Mouse (Mus musculus) frontal cortex, postnatal 36 days (tissue): Measurements from ENCODE around the gene Slfn3.
"Not testable (repeated sequence)": the region's sequence is repeated elsewhere in the genome, so short reads cannot be mapped to it uniquely, and the experiment has no call there.

Source experiments
- DNase-seq, 2 experiments: peaks; one replicate each; pipeline ENCODE4 v3.0.0; 2022; ENCODE audit warnings: low spot score in 2 of 2

The Slfn3 gene

GRCm38 (mm10) chr11:83191134-83191893 lies at the start of gene Slfn3:
Gene Slfn3, plus strand, starts transcription at chr11:83191330.
- no peak for DNase-seq

GRCm38 (mm10) chr11:83148939-83149338 lies 42.2 kb upstream of the Slfn3 start:
- DNase-seq = not testable (repeated sequence)

- no peak for DNase-seq
These were observed 16.1 kb upstream of the Slfn3 start, which contains the start of gene Slfn4 for GRCm38 (mm10) chr11:83174948-83175539. Gene Slfn4, plus strand, starts transcription at chr11:83175186.

- peak in 1 of 2 experiments; percentile 7 for DNase-seq
These were observed 871 bp downstream of the Slfn3 start for GRCm38 (mm10) chr11:83192001-83192400.

- no peak for DNase-seq
These were observed 13.9 kb downstream of the Slfn3 start for GRCm38 (mm10) chr11:83205002-83205401.

- no peak for DNase-seq
These were observed 25.0 kb downstream of the Slfn3 start for GRCm38 (mm10) chr11:83216119-83216518.

- DNase-seq = no peak
These were observed 30.3 kb downstream of the Slfn3 start for GRCm38 (mm10) chr11:83221328-83221877.

GRCm38 (mm10) chr11:83223367-83223766 lies 32.2 kb downstream of the Slfn3 start:
- no peak for DNase-seq

GRCm38 (mm10) chr11:83223793-83224192 lies 32.7 kb downstream of the Slfn3 start:
- DNase-seq = not testable (repeated sequence)

GRCm38 (mm10) chr11:83224217-83224616 lies 33.1 kb downstream of the Slfn3 start:
- no peak for DNase-seq

- DNase-seq = no peak
These were observed 33.6 kb downstream of the Slfn3 start for GRCm38 (mm10) chr11:83224750-83225149.

GRCm38 (mm10) chr11:83225371-83225960 lies 34.3 kb downstream of the Slfn3 start:
- no peak for DNase-seq

GRCm38 (mm10) chr11:83227926-83228723 lies 37.0 kb downstream of the Slfn3 start:
- no peak for DNase-seq

GRCm38 (mm10) chr11:83230966-83231365 lies 39.8 kb downstream of the Slfn3 start:
- DNase-seq = no peak

GRCm38 (mm10) chr11:83233621-83234020 lies 42.5 kb downstream of the Slfn3 start:
- not testable (repeated sequence) for DNase-seq

- DNase-seq = not testable (repeated sequence)
These were observed 46.3 kb downstream of the Slfn3 start for GRCm38 (mm10) chr11:83237390-83237789.

GRCm38 (mm10) chr11:83238389-83238788 lies 47.3 kb downstream of the Slfn3 start:
- no peak for DNase-seq

- DNase-seq = no peak
These were observed 48.7 kb downstream of the Slfn3 start for GRCm38 (mm10) chr11:83239811-83240210.

GRCm38 (mm10) chr11:83257211-83257610 lies 66.1 kb downstream of the Slfn3 start:
- not testable (repeated sequence) for DNase-seq

- DNase-seq = no peak
These were observed 71.5 kb downstream of the Slfn3 start for GRCm38 (mm10) chr11:83262673-83263072.

GRCm38 (mm10) chr11:83263146-83263545 lies 72.0 kb downstream of the Slfn3 start:
- DNase-seq = no peak
